Mouse (Mus musculus): ENCODE data around the gene Smarca2.

GRCm38 (mm10) chr19:26781209-26781608 is 176.4 kb downstream of the Smarca2 start:
- TF ChIP-seq CTCF (IDR thresholded peaks at IDR 0.05; ENCODE audit: extremely low read depth, insufficient read length, insufficient replicate concordance, low read depth, low read length): no peak
- no peak for TF ChIP-seq POLR2A (IDR thresholded peaks at IDR 0.05; ENCODE audit: low read depth, low read length)

Measured in small intestine, adult 2 months (tissue).